Comparison of ENCODE assay signal across 25 mouse cellular contexts in genomic region chr2:158170394-158170793, GRCm38 (mm10). TPM values are rescaled to one million over a fixed set of nuclear protein-coding genes. Genes with fewer than 3 reads are reported as not detected.
A peak's percentile ranks its signal among the peaks of the same experiment; 100 is the strongest.
DNase-seq lines count a peak whose midpoint lies in the region; ATAC-seq and TF ChIP-seq lines count a peak whose summit lies in the region.
"Had no signal": no experiment of that assay in that cellular context is flagged by ENCODE, and none has a peak within 500 bp of the region (broad histone marks: within the 10 kb centered on the region; RNA-seq: fewer than 3 reads in every experiment).

No protein-coding gene starts in this region.

- no peak for TF ChIP-seq CTCF in lung, postnatal 0 days (IDR thresholded peaks at IDR 0.05)

- WGBS in lung, postnatal 0 days: 86% methylated on average over 2 of the region's 2 CpGs

- H3K4me3 ChIP-seq in lung, postnatal 0 days (ENCODE audit: low read depth, low read length): no peak overlapping the region
- H3K4me3 ChIP-seq: embryonic facial prominence, embryonic 12.5 days; embryonic facial prominence, embryonic 15.5 days; erythroblast, embryonic 14.5 days; forebrain, embryonic 13.5 days; hindbrain, embryonic 12.5 days; hindbrain, embryonic 15.5 days had no signal

- no peak for ATAC-seq in lung, postnatal 0 days
- ATAC-seq: activated CD4-positive, CD25-positive, alpha-beta regulatory T cell, adult 4 months; forebrain, embryonic 13.5 days; forebrain, embryonic 16.5 days; intestine, postnatal 0 days had no signal

- peak; percentile 53 for DNase-seq in adrenal gland, postnatal 14 days
- DNase-seq in adrenal gland, adult 8-10 months: no peak
- DNase-seq in lung, postnatal 0 days (ENCODE audit: low spot score): no peak
- DNase-seq in lung, postnatal 14 days: no peak
- peak; percentile 46 to 52 for DNase-seq in adrenal gland, postnatal 36 days
- no peak for DNase-seq in right cerebral cortex, postnatal 25 days
- DNase-seq: cerebellum, adult 11 months; cerebellum, adult 2 months; cerebellum, adult 9-11 months; cerebellum, postnatal 25 days; gastrocnemius, postnatal 25 days; heart, adult 18-20 months; kidney, adult 2 months had no signal

- no peak overlapping the region for H3K4me2 ChIP-seq in lung, postnatal 0 days (replicated peaks; ENCODE audit: low read depth, low read length)
- H3K4me2 ChIP-seq: embryonic facial prominence, embryonic 12.5 days; embryonic facial prominence, embryonic 15.5 days; forebrain, embryonic 13.5 days; heart, embryonic 11.5 days; hindbrain, embryonic 12.5 days; hindbrain, embryonic 15.5 days had no signal

- H3K27me3 ChIP-seq in lung, postnatal 0 days (replicated peaks; ENCODE audit: insufficient read depth, low read length): no peaks in the 10 kb centered on the region
- H3K27me3 ChIP-seq: embryonic facial prominence, embryonic 12.5 days; embryonic facial prominence, embryonic 15.5 days; hindbrain, embryonic 12.5 days; hindbrain, embryonic 15.5 days had no signal

- TF ChIP-seq EP300 in lung, postnatal 0 days (IDR thresholded peaks at IDR 0.05): no peak

- no peak overlapping the region for H3K9ac ChIP-seq in lung, postnatal 0 days (replicated peaks; ENCODE audit: low read depth)
- H3K9ac ChIP-seq: embryonic facial prominence, embryonic 12.5 days; embryonic facial prominence, embryonic 15.5 days; forebrain, embryonic 13.5 days; hindbrain, embryonic 12.5 days; hindbrain, embryonic 15.5 days had no signal

- H3K36me3 ChIP-seq in lung, postnatal 0 days (ENCODE audit: insufficient read depth, low read length): no peaks in the 10 kb centered on the region
- H3K36me3 ChIP-seq: embryonic facial prominence, embryonic 12.5 days; embryonic facial prominence, embryonic 15.5 days; hindbrain, embryonic 12.5 days; hindbrain, embryonic 15.5 days had no signal

- peaks cover 7% of the 10 kb centered on the region; the same call in 1 of the 2 replicates for H3K4me1 ChIP-seq in lung, postnatal 0 days (ENCODE audit: insufficient read depth, low read depth, low read length)

- no peaks in the 10 kb centered on the region for H3K9me3 ChIP-seq in lung, postnatal 0 days (ENCODE audit: low read length)
- H3K9me3 ChIP-seq: embryonic facial prominence, embryonic 12.5 days; embryonic facial prominence, embryonic 15.5 days; forebrain, embryonic 13.5 days; hindbrain, embryonic 12.5 days; hindbrain, embryonic 15.5 days had no signal

- H3K27ac ChIP-seq in lung, postnatal 0 days (ENCODE audit: low read length): peak overlapping the region; percentile 76; the same call in 1 of the 2 replicates
- H3K27ac ChIP-seq: embryonic facial prominence, embryonic 12.5 days; embryonic facial prominence, embryonic 15.5 days; forebrain, embryonic 13.5 days; hindbrain, embryonic 12.5 days; hindbrain, embryonic 15.5 days had no signal

RNA-seq across cellular contexts. Expression of gene Tgm2, which starts 24.2 kb away (rescaled TPM):
- 69.0 and 75.1 TPM in 2 replicates for total RNA-seq in adrenal gland, postnatal 14 days (2021)
- total RNA-seq in adrenal gland, adult 8-10 months (2022): 10 to 100 TPM; 58.1 to 75.3 (median 62.3) TPM
- 97.0 TPM in 2 replicates for polyA plus RNA-seq in lung, postnatal 0 days (2015; fragmentation: Nextera tagmentation; extraction: Ambion mirVana)
- total RNA-seq in adrenal gland, postnatal 36 days (2021): 10 to 100 TPM; 44.6 to 85.9 TPM

RNA-seq across cellular contexts. Expression of gene D630003M21Rik, which starts 58.6 kb away (rescaled TPM):
- total RNA-seq in adrenal gland, postnatal 14 days (2021): 2.0 and 2.4 TPM in 2 replicates
- 1 to 10 TPM; 1.4 to 7.8 (median 4.4) TPM for total RNA-seq in adrenal gland, adult 8-10 months (2022)
- 0.85 and 0.87 TPM in 2 replicates for polyA plus RNA-seq in lung, postnatal 0 days (2015; fragmentation: Nextera tagmentation; extraction: Ambion mirVana)
- total RNA-seq in adrenal gland, postnatal 36 days (2021): 1 to 10 TPM; 1.7 TPM
- total RNA-seq: common myeloid progenitor, adult 5-6 weeks; hematopoietic stem cell, adult 5-6 weeks had no signal
- polyA plus RNA-seq: activated CD4-positive, CD25-positive, alpha-beta regulatory T cell, adult 4 months had no signal

Comparison
In these comparisons a context has a peak if more than half of its experiments do, and no peak if none do; other contexts are left out.
1. DNase-seq: peak in adrenal gland, postnatal 14 days (single experiment) and adrenal gland, postnatal 36 days (2 of 2); none in adrenal gland, adult 8-10 months (single experiment), lung, postnatal 0 days (single experiment), lung, postnatal 14 days (single experiment) and right cerebral cortex, postnatal 25 days (single experiment).